Mouse (Mus musculus): ENCODE measurements around the gene Fgf14.

Fgf14 gene

DNA sequence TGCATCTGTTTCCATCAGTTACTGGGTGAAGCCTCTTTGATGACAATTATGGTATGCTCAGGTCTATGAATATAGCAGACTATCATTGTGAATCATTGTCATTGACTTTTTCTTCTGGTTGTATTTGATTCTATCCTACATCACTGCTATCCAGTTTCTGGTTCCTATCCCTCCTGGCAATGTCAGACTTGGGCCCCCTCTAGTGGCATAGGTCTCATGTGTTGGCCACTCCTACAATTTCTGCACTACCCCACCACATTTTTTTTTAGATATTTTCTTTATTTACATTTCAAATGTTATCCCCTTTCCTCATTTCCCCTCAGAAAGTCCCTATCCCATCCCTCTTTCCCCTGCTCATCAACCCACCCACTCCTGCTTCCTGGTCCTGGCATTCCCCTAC lies 409.9 kb downstream of the Fgf14 start:
- Histone ChIP-seq H3K4me1 (replicated peaks; ENCODE audit: low read depth, low read length) (no peaks in the 10 kb centered on the region), H3K27me3 (ENCODE audit: insufficient read depth, low read length) (no peaks in the 10 kb centered on the region), H3K4me3 (replicated peaks; ENCODE audit: low read length) (no peak overlapping the region), H3K36me3 (ENCODE audit: insufficient read depth, low read length) (no peaks in the 10 kb centered on the region), H3K9me3 (ENCODE audit: low read length) (no peaks in the 10 kb centered on the region)
- TF ChIP-seq CTCF (conservative IDR thresholded peaks at IDR 0.05; ENCODE audit: low read length) (peak; percentile 9; the same call in 1 of the 2 replicates), POU5F1 (IDR thresholded peaks at IDR 0.05; ENCODE audit: borderline replicate concordance, low read length) (no peak), NANOG (IDR thresholded peaks at IDR 0.05; ENCODE audit: borderline replicate concordance, low read length) (no peak)

DNA sequence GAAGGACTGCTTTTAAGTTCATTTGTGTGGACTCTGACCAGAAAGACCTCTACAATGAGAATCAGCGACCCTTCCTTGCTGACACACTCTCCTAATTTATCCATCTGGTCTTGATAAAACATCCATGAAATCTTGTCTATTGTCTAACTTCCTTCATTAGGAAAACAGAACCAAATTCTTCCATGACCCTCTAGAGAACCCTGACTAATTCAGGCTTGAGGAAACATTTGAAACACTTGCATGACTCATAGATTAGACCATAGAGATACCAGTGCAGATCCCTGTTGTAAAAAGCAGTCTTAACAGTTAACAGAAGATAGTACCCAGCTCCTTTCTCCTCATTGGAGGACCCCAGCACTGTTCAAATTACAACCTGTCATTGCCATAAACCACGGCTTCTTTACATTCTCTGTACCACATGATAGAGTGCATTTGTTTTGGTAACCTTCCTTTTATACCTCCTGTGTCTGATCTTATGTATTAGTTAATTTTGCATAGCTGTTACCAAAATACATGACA lies 412.3 kb downstream of the Fgf14 start:
- H3K27me3 ChIP-seq (ENCODE audit: insufficient read depth, low read length): no peaks in the 10 kb centered on the region
- TF ChIP-seq POU5F1 (IDR thresholded peaks at IDR 0.05; ENCODE audit: borderline replicate concordance, low read length): no peak
- TF ChIP-seq NANOG (IDR thresholded peaks at IDR 0.05; ENCODE audit: borderline replicate concordance, low read length): no peak
- TF ChIP-seq CTCF (conservative IDR thresholded peaks at IDR 0.05; ENCODE audit: low read length): no peak
- H3K4me1 ChIP-seq (replicated peaks; ENCODE audit: low read depth, low read length): no peaks in the 10 kb centered on the region
- no peaks in the 10 kb centered on the region for H3K36me3 ChIP-seq (ENCODE audit: insufficient read depth, low read length)
- H3K4me3 ChIP-seq (replicated peaks; ENCODE audit: low read length): no peak overlapping the region
- no peaks in the 10 kb centered on the region for H3K9me3 ChIP-seq (ENCODE audit: low read length)

DNA sequence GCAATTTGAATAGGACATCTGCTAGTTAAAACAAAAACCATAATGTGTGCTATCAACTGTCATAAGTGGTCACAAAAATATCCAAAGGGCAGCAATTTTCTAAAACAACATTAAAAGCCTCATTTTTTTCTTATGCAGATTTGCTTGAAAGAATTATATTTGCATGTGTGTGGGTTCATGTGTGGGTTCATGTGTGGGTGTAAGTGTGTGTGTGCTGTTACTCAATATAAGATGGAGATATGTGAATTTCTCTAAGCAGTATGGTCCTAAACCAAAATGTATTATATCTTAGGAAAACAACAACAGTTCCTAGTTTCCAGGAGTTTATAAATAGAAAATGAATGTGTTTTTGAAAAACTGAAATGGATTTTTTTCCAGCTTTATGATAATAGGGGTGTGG lies 413.7 kb downstream of the Fgf14 start:
- H3K4me1 ChIP-seq (replicated peaks; ENCODE audit: low read depth, low read length): no peaks in the 10 kb centered on the region
- H3K9me3 ChIP-seq (ENCODE audit: low read length): no peaks in the 10 kb centered on the region
- TF ChIP-seq POU5F1 (IDR thresholded peaks at IDR 0.05; ENCODE audit: borderline replicate concordance, low read length) (no peak), NANOG (IDR thresholded peaks at IDR 0.05; ENCODE audit: borderline replicate concordance, low read length) (no peak), CTCF (conservative IDR thresholded peaks at IDR 0.05; ENCODE audit: low read length) (no peak)
- no peaks in the 10 kb centered on the region for H3K36me3 ChIP-seq (ENCODE audit: insufficient read depth, low read length)
- no peaks in the 10 kb centered on the region for H3K27me3 ChIP-seq (ENCODE audit: insufficient read depth, low read length)
- no peak overlapping the region for H3K4me3 ChIP-seq (replicated peaks; ENCODE audit: low read length)

DNA sequence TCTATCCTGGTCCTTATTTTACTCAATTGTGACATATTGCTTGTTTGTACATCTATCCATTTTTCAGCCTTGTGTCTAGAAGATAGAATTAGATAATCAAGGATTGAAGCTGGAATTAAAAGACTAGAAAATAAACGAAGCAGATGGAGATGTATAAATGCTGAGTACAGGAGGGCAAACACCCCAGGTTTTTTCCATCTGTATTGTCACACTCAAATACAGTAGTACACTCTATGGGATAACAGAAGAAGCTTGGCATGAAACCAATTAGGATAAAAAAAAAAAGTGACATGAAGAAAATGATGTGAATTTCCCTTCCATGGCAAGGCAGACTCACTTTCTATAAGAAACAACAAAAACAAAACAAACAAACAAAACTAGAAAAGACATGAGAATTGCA lies 429.4 kb downstream of the Fgf14 start:
- no peaks in the 10 kb centered on the region for H3K27me3 ChIP-seq (ENCODE audit: insufficient read depth, low read length)
- H3K36me3 ChIP-seq (ENCODE audit: insufficient read depth, low read length): no peaks in the 10 kb centered on the region
- H3K4me1 ChIP-seq (replicated peaks; ENCODE audit: low read depth, low read length): no peaks in the 10 kb centered on the region
- H3K4me3 ChIP-seq (replicated peaks; ENCODE audit: low read length): no peak overlapping the region
- H3K9me3 ChIP-seq (ENCODE audit: low read length): peaks cover 3% of the 10 kb centered on the region; the same call in 1 of the 2 replicates
- TF ChIP-seq CTCF (conservative IDR thresholded peaks at IDR 0.05; ENCODE audit: low read length): no peak
- no peak for TF ChIP-seq POU5F1 (IDR thresholded peaks at IDR 0.05; ENCODE audit: borderline replicate concordance, low read length)
- no peak for TF ChIP-seq NANOG (IDR thresholded peaks at IDR 0.05; ENCODE audit: borderline replicate concordance, low read length)

DNA sequence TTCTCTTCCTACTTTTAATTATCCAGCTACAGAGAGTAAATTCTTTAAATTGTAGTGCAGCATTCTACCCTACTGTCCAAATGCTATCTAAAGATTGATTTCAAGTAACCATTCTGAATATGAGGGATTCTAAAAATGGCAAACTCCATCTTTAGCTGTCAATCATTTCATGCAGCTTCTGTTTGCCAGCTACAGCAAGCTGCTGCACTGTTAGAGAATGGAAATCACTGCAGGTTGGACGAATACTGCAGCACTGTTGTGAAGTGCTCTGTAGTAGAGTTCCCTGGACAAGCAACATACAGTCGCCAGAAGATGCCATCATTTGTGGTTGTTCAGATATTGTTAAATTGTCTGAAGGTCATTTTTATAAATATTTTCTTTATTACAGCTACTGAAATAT lies 453.5 kb downstream of the Fgf14 start:
- Histone ChIP-seq H3K9me3 (ENCODE audit: low read length) (no peaks in the 10 kb centered on the region), H3K36me3 (ENCODE audit: insufficient read depth, low read length) (no peaks in the 10 kb centered on the region), H3K4me1 (replicated peaks; ENCODE audit: low read depth, low read length) (no peaks in the 10 kb centered on the region), H3K27me3 (ENCODE audit: insufficient read depth, low read length) (no peaks in the 10 kb centered on the region), H3K4me3 (replicated peaks; ENCODE audit: low read length) (no peak overlapping the region)
- TF ChIP-seq POU5F1 (IDR thresholded peaks at IDR 0.05; ENCODE audit: borderline replicate concordance, low read length) (no peak), NANOG (IDR thresholded peaks at IDR 0.05; ENCODE audit: borderline replicate concordance, low read length) (no peak), CTCF (conservative IDR thresholded peaks at IDR 0.05; ENCODE audit: low read length) (no peak)

DNA sequence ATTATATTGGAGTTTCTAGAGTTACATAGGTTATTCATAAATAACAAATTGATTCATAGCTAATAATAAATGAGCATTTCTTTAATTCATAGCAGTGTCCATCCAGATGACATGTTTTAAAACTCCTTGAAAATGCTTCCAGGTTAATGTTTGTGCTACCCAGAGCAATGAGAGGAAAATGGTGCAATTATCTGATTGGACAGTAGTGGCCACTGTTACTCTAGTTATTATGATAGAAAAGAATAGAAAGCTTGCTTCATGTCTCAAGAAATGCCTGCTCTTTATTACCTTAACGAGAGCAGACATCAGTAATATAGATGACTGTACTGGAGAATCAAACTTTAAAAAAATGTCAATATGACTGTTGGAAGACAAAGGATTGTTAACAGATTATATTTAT lies 454.5 kb downstream of the Fgf14 start:
- TF ChIP-seq POU5F1 (IDR thresholded peaks at IDR 0.05; ENCODE audit: borderline replicate concordance, low read length): no peak
- TF ChIP-seq CTCF (conservative IDR thresholded peaks at IDR 0.05; ENCODE audit: low read length): peak; percentile 40
- TF ChIP-seq NANOG (IDR thresholded peaks at IDR 0.05; ENCODE audit: borderline replicate concordance, low read length): no peak
- Histone ChIP-seq H3K36me3 (ENCODE audit: insufficient read depth, low read length) (no peaks in the 10 kb centered on the region), H3K9me3 (ENCODE audit: low read length) (no peaks in the 10 kb centered on the region), H3K4me3 (replicated peaks; ENCODE audit: low read length) (no peak overlapping the region), H3K27me3 (ENCODE audit: insufficient read depth, low read length) (no peaks in the 10 kb centered on the region), H3K4me1 (replicated peaks; ENCODE audit: low read depth, low read length) (no peaks in the 10 kb centered on the region)

DNA sequence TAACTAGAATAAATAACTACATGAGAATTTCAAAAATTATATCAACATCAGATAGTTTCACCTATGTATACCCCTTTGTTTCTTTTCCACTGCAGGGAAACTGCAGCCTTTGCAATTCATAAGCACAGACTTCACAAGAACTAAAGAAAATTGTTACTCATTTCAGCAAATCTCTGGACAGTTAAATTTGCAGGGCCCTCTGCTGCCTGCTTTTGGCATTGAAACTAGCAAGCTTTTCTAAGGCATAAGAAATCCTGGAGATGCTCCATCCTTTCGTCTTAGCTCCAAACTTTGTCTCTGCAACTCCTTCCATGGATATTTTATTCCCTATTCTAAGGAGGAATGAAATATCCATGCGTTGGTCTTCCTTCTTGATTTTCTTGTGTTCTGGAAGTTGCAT lies 455.9 kb downstream of the Fgf14 start:
- H3K36me3 ChIP-seq (ENCODE audit: insufficient read depth, low read length): no peaks in the 10 kb centered on the region
- no peaks in the 10 kb centered on the region for H3K9me3 ChIP-seq (ENCODE audit: low read length)
- no peak overlapping the region for H3K4me3 ChIP-seq (replicated peaks; ENCODE audit: low read length)
- H3K4me1 ChIP-seq (replicated peaks; ENCODE audit: low read depth, low read length): no peaks in the 10 kb centered on the region
- TF ChIP-seq CTCF (conservative IDR thresholded peaks at IDR 0.05; ENCODE audit: low read length) (peak; percentile 22), POU5F1 (IDR thresholded peaks at IDR 0.05; ENCODE audit: borderline replicate concordance, low read length) (no peak)
- H3K27me3 ChIP-seq (ENCODE audit: insufficient read depth, low read length): no peaks in the 10 kb centered on the region

DNA sequence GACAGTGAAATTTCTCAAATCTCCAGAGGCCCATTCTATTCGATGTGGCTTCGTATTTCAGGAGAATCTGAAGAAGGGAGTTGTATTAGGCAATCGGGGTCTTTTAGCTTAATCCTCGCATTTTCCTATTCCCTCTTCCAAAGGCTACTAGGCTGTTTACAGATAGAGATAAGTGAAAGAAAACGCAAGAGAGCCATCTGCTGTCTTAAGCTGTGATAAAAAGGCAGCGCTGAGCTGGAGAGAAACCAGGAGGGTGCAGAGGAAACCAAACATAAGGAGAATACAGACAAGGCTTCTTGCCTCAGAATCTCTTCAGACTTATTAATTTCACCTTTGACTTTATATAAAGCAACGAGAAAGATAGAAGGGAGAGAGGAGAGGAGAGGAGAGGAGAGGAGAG lies 481.1 kb downstream of the Fgf14 start:
- H3K4me3 ChIP-seq (replicated peaks; ENCODE audit: low read length): no peak overlapping the region
- TF ChIP-seq POU5F1 (IDR thresholded peaks at IDR 0.05; ENCODE audit: borderline replicate concordance, low read length) (no peak), CTCF (conservative IDR thresholded peaks at IDR 0.05; ENCODE audit: low read length) (no peak), NANOG (IDR thresholded peaks at IDR 0.05; ENCODE audit: borderline replicate concordance, low read length) (no peak)
- no peaks in the 10 kb centered on the region for H3K36me3 ChIP-seq (ENCODE audit: insufficient read depth, low read length)

DNA sequence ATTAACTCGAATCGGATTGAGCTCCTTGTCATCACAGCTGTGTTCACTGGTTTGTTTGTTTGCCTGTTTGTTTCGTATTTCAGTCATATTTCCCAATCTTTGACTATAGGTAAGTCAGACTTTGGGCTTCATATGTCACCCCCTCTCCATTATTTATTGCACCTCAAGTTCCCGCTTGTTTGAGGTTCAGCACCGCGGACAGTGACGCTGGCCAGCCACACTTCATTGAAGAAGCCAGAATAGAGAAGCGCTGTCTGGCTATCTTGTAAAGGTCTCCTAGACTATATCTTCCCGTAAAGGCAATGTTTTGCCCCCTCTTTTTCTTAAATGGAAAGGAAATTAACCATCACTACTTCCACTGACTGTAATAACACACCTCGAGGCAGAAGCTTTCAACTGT lies 481.6 kb downstream of the Fgf14 start:
- no peaks in the 10 kb centered on the region for H3K36me3 ChIP-seq (ENCODE audit: insufficient read depth, low read length)
- H3K27me3 ChIP-seq (ENCODE audit: insufficient read depth, low read length): peaks cover 45% of the 10 kb centered on the region
- TF ChIP-seq POU5F1 (IDR thresholded peaks at IDR 0.05; ENCODE audit: borderline replicate concordance, low read length) (no peak), NANOG (IDR thresholded peaks at IDR 0.05; ENCODE audit: borderline replicate concordance, low read length) (no peak), CTCF (conservative IDR thresholded peaks at IDR 0.05; ENCODE audit: low read length) (no peak)
- no peaks in the 10 kb centered on the region for H3K9me3 ChIP-seq (ENCODE audit: low read length)
- H3K4me1 ChIP-seq (replicated peaks; ENCODE audit: low read depth, low read length): peaks cover 15% of the 10 kb centered on the region
- no peak overlapping the region for H3K4me3 ChIP-seq (replicated peaks; ENCODE audit: low read length)

More for the DNA sequence above, 481.1 kb downstream of the Fgf14 start:
- peaks cover 15% of the 10 kb centered on the region for H3K4me1 ChIP-seq (replicated peaks; ENCODE audit: low read depth, low read length)
- peaks cover 45% of the 10 kb centered on the region for H3K27me3 ChIP-seq (ENCODE audit: insufficient read depth, low read length)
- no peaks in the 10 kb centered on the region for H3K9me3 ChIP-seq (ENCODE audit: low read length)
